Mouse (Mus musculus) megakaryocyte, embryonic 14.5 days (primary cell): ENCODE results near the gene Fbxl13.

Experiments used
- FLI1 ChIP-seq: IDR thresholded peaks from 2 replicates; pipeline ENCODE4 v1.6.1; 2012; ENCODE audit warnings: low read length, inconsistent platforms, mixed read lengths
- GATA1 ChIP-seq: IDR thresholded peaks from 3 replicates; pipeline ENCODE4 v1.6.1; 2012; ENCODE audit warnings: mixed read lengths, low read length, inconsistent platforms, borderline replicate concordance

- TF ChIP-seq FLI1 (no peak), GATA1 (no peak)
Measured at GRCm38 (mm10) chr5:21644891-21645438, 469 bp downstream of the Fbxl13 start.
